Mouse (Mus musculus): ENCODE measurements around the gene Acoxl. TPM values are rescaled to one million over a fixed set of nuclear protein-coding genes. Genes with fewer than 3 reads are reported as not detected.
"Not testable (repeated sequence)": the region's sequence is repeated elsewhere in the genome, so short reads cannot be mapped to it uniquely, and the experiment has no call there.

Acoxl gene
- total and polyA plus RNA-seq, 3 experiments: 0.14 TPM; not detected in 2

- intact Hi-C loops (cut with DNase I): no loop called here
- H3K4me3 ChIP-seq: no peak overlapping the region
- H3K9ac ChIP-seq (ENCODE audit: low read depth, low read length): no peak overlapping the region
- DNase-seq: no peak
- H3K79me2 ChIP-seq (replicated peaks; ENCODE audit: control insufficient read depth, insufficient read depth, low read length): no peaks in the 10 kb centered on the region
- TF ChIP-seq EP300 (IDR thresholded peaks at IDR 0.05; ENCODE audit: insufficient read depth, low read depth, low read length): no peak
- TF ChIP-seq CTCF (IDR thresholded peaks at IDR 0.05): no peak
- TF ChIP-seq POLR2A (IDR thresholded peaks at IDR 0.05; ENCODE audit: insufficient read depth, low read depth, low read length): no peak
- no peak overlapping the region for H3K27ac ChIP-seq
- H3K36me3 ChIP-seq (ENCODE audit: control insufficient read depth, insufficient read depth, low read length): no peaks in the 10 kb centered on the region
- no peaks in the 10 kb centered on the region for H3K27me3 ChIP-seq (ENCODE audit: control insufficient read depth, insufficient read depth, low read length)
- 65% methylated on average over 2 of the region's 2 CpGs for WGBS
- H3K4me1 ChIP-seq (ENCODE audit: control insufficient read depth, insufficient read depth, low read length): no peaks in the 10 kb centered on the region
Measured at GRCm38 (mm10) chr2:128094602-128095001, 255.9 kb downstream of the Acoxl start.

- no peak overlapping the region for H3K4me3 ChIP-seq
- no peak for TF ChIP-seq CTCF (IDR thresholded peaks at IDR 0.05)
- no peak for TF ChIP-seq POLR2A (IDR thresholded peaks at IDR 0.05; ENCODE audit: insufficient read depth, low read depth, low read length)
- no peak for TF ChIP-seq EP300 (IDR thresholded peaks at IDR 0.05; ENCODE audit: insufficient read depth, low read depth, low read length)
- no peaks in the 10 kb centered on the region for H3K4me1 ChIP-seq (ENCODE audit: control insufficient read depth, insufficient read depth, low read length)
- no peak overlapping the region for H3K27ac ChIP-seq
- no peaks in the 10 kb centered on the region for H3K79me2 ChIP-seq (replicated peaks; ENCODE audit: control insufficient read depth, insufficient read depth, low read length)
- no peaks in the 10 kb centered on the region for H3K36me3 ChIP-seq (ENCODE audit: control insufficient read depth, insufficient read depth, low read length)
- intact Hi-C loops (cut with DNase I): no loop called here
- H3K9ac ChIP-seq (ENCODE audit: low read depth, low read length): no peak overlapping the region
- 60% methylated on average over 1 of the region's 1 CpGs for WGBS
- no peak for DNase-seq
- H3K27me3 ChIP-seq (ENCODE audit: control insufficient read depth, insufficient read depth, low read length): no peaks in the 10 kb centered on the region
Measured at GRCm38 (mm10) chr2:128095270-128095669, 256.6 kb downstream of the Acoxl start.

GRCm38 (mm10) chr2:128096070-128096469, 257.4 kb downstream of the Acoxl start:
- no peaks in the 10 kb centered on the region for H3K27me3 ChIP-seq (ENCODE audit: control insufficient read depth, insufficient read depth, low read length)
- WGBS: 94% methylated on average over 1 of the region's 1 CpGs
- TF ChIP-seq EP300 (IDR thresholded peaks at IDR 0.05; ENCODE audit: insufficient read depth, low read depth, low read length) (no peak), POLR2A (IDR thresholded peaks at IDR 0.05; ENCODE audit: insufficient read depth, low read depth, low read length) (no peak), CTCF (IDR thresholded peaks at IDR 0.05) (no peak)
- intact Hi-C loops (cut with DNase I): no loop called here
- no peaks in the 10 kb centered on the region for H3K4me1 ChIP-seq (ENCODE audit: control insufficient read depth, insufficient read depth, low read length)
- H3K9ac ChIP-seq (ENCODE audit: low read depth, low read length): no peak overlapping the region
- H3K4me3 ChIP-seq: no peak overlapping the region
- no peak overlapping the region for H3K27ac ChIP-seq
- no peaks in the 10 kb centered on the region for H3K79me2 ChIP-seq (replicated peaks; ENCODE audit: control insufficient read depth, insufficient read depth, low read length)
- no peaks in the 10 kb centered on the region for H3K36me3 ChIP-seq (ENCODE audit: control insufficient read depth, insufficient read depth, low read length)
- no peak for DNase-seq

- H3K4me1 ChIP-seq (ENCODE audit: control insufficient read depth, insufficient read depth, low read length); intact Hi-C loops (cut with DNase I); DNase-seq; H3K79me2 ChIP-seq (replicated peaks; ENCODE audit: control insufficient read depth, insufficient read depth, low read length); H3K27me3 ChIP-seq (ENCODE audit: control insufficient read depth, insufficient read depth, low read length); H3K27ac ChIP-seq; H3K36me3 ChIP-seq (ENCODE audit: control insufficient read depth, insufficient read depth, low read length); H3K4me3 ChIP-seq; H3K9ac ChIP-seq (ENCODE audit: low read depth, low read length): not testable (repeated sequence)
- 75% methylated on average over 5 of the region's 5 CpGs for WGBS
Measured at GRCm38 (mm10) chr2:128098118-128098517, 259.4 kb downstream of the Acoxl start.

- no peak overlapping the region for H3K27ac ChIP-seq
- intact Hi-C loops (cut with DNase I): no loop called here
- 82% methylated on average over 9 of the region's 9 CpGs for WGBS
- no peaks in the 10 kb centered on the region for H3K27me3 ChIP-seq (ENCODE audit: control insufficient read depth, insufficient read depth, low read length)
- no peak for TF ChIP-seq CTCF (IDR thresholded peaks at IDR 0.05)
- no peak for TF ChIP-seq POLR2A (IDR thresholded peaks at IDR 0.05; ENCODE audit: insufficient read depth, low read depth, low read length)
- no peak for TF ChIP-seq EP300 (IDR thresholded peaks at IDR 0.05; ENCODE audit: insufficient read depth, low read depth, low read length)
- no peak overlapping the region for H3K9ac ChIP-seq (ENCODE audit: low read depth, low read length)
- H3K4me3 ChIP-seq: no peak overlapping the region
- DNase-seq: no peak
- H3K4me1 ChIP-seq (ENCODE audit: control insufficient read depth, insufficient read depth, low read length): peaks cover 6% of the 10 kb centered on the region
- no peaks in the 10 kb centered on the region for H3K36me3 ChIP-seq (ENCODE audit: control insufficient read depth, insufficient read depth, low read length)
- no peaks in the 10 kb centered on the region for H3K79me2 ChIP-seq (replicated peaks; ENCODE audit: control insufficient read depth, insufficient read depth, low read length)
Measured at GRCm38 (mm10) chr2:128102086-128102485, 263.4 kb downstream of the Acoxl start.

- 50% methylated on average over 5 of the region's 5 CpGs for WGBS
- no peak overlapping the region for H3K9ac ChIP-seq (ENCODE audit: low read depth, low read length)
- intact Hi-C loops (cut with DNase I): no loop called here
- H3K79me2 ChIP-seq (replicated peaks; ENCODE audit: control insufficient read depth, insufficient read depth, low read length): no peaks in the 10 kb centered on the region
- no peaks in the 10 kb centered on the region for H3K36me3 ChIP-seq (ENCODE audit: control insufficient read depth, insufficient read depth, low read length)
- H3K4me1 ChIP-seq (ENCODE audit: control insufficient read depth, insufficient read depth, low read length): peaks cover 6% of the 10 kb centered on the region
- no peak overlapping the region for H3K4me3 ChIP-seq
- no peak overlapping the region for H3K27ac ChIP-seq
- no peaks in the 10 kb centered on the region for H3K27me3 ChIP-seq (ENCODE audit: control insufficient read depth, insufficient read depth, low read length)
- DNase-seq: no peak
- TF ChIP-seq EP300 (IDR thresholded peaks at IDR 0.05; ENCODE audit: insufficient read depth, low read depth, low read length) (0 out of 2 replicates have a peak, but pooled peaks have one; percentile 14), CTCF (IDR thresholded peaks at IDR 0.05) (no peak)
Measured at GRCm38 (mm10) chr2:128104815-128105214, 266.1 kb downstream of the Acoxl start.

Measured in heart, adult 2 months (tissue).